Mouse (Mus musculus): ENCODE measurements around the gene Olfr26.
"Not testable (repeated sequence)": the region's sequence is repeated elsewhere in the genome, so short reads cannot be mapped to it uniquely, and the experiment has no call there.

Gene Olfr26

GRCm38 (mm10) chr9:38854760-38855159, at the start of gene Olfr26:
TSS of gene Olfr26 (plus strand) at chr9:38855060.
- no peak for DNase-seq (ENCODE audit: low spot score in 2 of 2)

- no peak for DNase-seq (ENCODE audit: low spot score in 2 of 2)
Observed at GRCm38 (mm10) chr9:38805696-38806095, 49.2 kb upstream of the Olfr26 start.

DNA sequence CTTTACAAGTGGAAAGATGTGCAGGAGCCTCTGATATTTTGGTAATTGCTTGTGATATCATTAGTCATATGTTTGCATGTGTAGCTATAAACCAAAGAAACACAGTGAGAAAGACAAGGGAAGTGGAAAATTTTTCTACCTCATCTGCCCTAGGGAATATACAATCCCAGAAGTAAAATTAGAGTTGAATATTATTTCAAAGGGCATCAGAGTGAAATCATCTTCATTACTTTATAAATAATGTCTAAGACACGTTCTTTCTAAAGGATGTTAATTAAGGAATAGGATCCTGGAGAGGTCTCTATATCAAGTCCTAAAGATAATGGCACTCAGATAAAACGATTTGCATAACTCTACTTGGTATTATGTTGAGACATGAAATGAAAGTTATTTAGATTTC, 40.5 kb upstream of the Olfr26 start, which contains the start of gene Olfr922:
Gene Olfr922, plus strand, starts transcription at position 301 of the 400 bp plus-strand sequence.
- no peak for DNase-seq (ENCODE audit: low spot score in 2 of 2)

DNA sequence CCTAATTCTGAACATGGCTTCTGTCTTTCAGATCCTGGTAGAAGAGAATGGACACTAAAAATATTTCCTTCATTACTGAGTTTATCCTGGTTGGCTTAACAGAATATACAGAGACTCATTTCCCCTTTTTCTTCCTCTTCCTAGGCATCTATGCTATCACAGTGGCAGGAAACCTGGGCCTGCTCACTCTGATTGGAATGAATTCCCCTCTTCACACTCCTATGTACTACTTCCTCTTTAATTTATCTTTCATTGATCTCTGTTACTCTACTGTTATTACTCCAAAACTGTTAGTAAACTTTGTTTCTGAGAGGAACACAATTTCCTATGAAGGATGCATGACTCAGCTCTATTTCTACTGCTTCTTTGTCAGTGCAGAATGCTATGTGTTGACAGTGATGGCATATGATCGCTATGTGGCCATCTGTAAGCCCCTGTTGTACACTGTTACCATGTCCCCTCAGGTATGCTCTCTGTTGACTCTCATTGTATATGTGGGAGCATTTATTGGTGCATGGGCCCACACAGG, 39.3 kb upstream of the Olfr26 start:
- no peak for DNase-seq (ENCODE audit: low spot score in 2 of 2)

DNA sequence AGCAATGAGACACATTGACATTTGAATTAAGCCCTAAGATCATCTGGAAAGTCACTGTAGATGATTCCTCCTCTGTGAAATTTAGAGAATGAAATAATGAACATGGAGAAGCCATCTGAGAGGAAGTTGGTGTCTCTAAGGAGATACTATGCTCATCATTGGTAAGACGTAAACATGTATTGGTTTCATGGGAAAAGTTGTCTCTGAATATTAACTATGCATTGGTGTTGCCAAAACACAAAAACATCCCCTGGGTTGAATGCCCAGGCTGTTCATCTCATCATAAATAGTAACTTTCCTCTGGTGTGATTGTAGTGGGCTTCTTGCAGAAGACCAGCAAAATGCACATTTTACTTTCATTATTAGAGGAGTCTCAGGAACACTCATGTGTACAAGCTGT, 28.6 kb upstream of the Olfr26 start, which contains the start of gene Olfr923:
Gene Olfr923, plus strand, starts transcription at position 301 of the 400 bp plus-strand sequence.
- no peak for DNase-seq (ENCODE audit: low spot score in 2 of 2)

DNA sequence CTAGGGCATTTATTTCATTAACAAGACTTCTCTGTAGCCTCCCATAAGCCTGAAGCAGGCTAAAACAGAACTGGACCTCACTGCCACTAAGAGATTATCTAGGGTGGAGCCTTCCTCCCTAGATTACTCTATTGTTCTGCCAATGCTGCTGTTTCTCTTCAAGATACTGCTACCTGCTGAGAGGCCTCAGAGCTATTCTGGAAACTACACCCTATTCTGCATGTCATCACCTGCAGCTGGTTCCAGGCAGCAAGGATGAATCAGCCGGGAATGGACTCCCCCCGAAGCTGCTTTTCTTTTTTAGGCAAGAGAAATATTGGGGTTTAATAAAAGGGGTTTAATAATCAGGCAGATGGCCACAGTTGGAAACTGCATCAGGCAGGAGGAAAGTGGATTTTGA, 21.8 kb upstream of the Olfr26 start:
- DNase-seq (ENCODE audit: low spot score in 2 of 2), result no peak

DNA sequence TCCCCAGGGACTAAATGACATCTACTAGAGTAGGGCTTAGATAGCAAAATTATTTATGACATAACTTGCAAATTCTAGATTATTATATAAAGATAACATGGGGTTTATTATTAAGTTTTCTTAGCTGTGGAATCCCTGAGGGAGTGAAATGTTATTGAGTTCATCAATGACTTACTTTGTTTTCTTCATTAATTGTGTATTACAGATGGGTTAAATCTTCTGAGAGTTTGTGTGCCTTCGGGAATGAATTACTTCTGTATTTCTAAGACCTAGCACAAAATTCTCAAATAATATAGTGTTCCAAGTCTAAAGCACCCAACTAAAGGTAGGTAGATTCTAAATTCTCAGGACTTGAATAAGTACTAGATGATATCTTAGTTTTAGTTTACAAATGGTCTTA, 10.7 kb upstream of the Olfr26 start, which contains the start of gene Olfr924:
Gene Olfr924, plus strand, starts transcription at position 301 of the 400 bp plus-strand sequence.
- no peak for DNase-seq (ENCODE audit: low spot score in 2 of 2)

DNA sequence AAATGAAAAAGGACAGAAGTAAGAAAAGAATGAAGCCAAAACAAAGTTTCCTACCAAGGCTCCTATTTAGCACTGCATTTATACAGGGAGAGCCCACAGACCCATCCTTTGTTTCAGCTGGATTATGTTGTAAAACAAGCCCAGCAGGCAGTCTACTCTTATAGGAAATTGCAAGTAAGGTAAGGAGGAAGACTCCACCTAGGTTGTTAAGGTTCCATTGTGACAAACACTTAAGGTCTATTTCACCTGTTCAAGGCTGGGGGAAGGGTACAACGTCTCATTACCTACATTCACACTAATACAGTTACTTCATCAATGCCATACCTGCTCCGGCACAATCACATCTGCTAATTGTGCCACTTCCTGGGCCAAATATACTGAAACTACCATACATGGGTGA, 20.0 kb downstream of the Olfr26 start:
- DNase-seq (ENCODE audit: low spot score in 2 of 2), result not testable (repeated sequence)

- DNase-seq (ENCODE audit: low spot score in 2 of 2), result no peak
Observed at GRCm38 (mm10) chr9:38876826-38877225, 22.0 kb downstream of the Olfr26 start, which contains the start of gene Olfr926. TSS of gene Olfr926 (plus strand) at chr9:38877126.

Measured in spleen, postnatal 36 days (tissue).